Mouse (Mus musculus) megakaryocyte progenitor cell, adult 5-6 weeks (primary cell): Measurements from ENCODE around the gene Gm20388. TPM values are rescaled to one million over a fixed set of nuclear protein-coding genes. Genes with fewer than 3 reads are reported as not detected.

ENCODE experiments used
- ATAC-seq: replicated peaks from 2 replicates; pipeline ENCODE4 v1.8.0; 2016; ENCODE audit warnings: mild to moderate bottlenecking, moderate TSS enrichment, inconsistent platforms; ENCODE audit not compliant: poor library complexity
- total RNA-seq, 2 experiments: library from RNA; stranded (forward) in 1 of 2; stranded (reverse) in 1 of 2; fragments of 157-497, 149-512 nt in 1 of 2; fragments of 200-1000 nt in 1 of 2; gene quantifications; 2 replicates each; pipeline versions ENCODE4 v1.2.3 to v1.2.4; 2015 to 2017

Gm20388 gene
- total RNA-seq, 2 experiments from 2014 or later = 18.6 TPM; not detected in 1

- no peak for ATAC-seq
Measured at GRCm38 (mm10) chr8:119955333-119955732, 44.7 kb downstream of the Gm20388 start.

GRCm38 (mm10) chr8:119958076-119958475 lies 47.4 kb downstream of the Gm20388 start:
- ATAC-seq = no peak

GRCm38 (mm10) chr8:119960531-119961104 lies 50.0 kb downstream of the Gm20388 start:
- ATAC-seq = no peak

GRCm38 (mm10) chr8:119964859-119965258 lies 54.2 kb downstream of the Gm20388 start:
- no peak for ATAC-seq

- ATAC-seq = no peak
Measured at GRCm38 (mm10) chr8:119967435-119967834, 56.8 kb downstream of the Gm20388 start.

GRCm38 (mm10) chr8:119970169-119970568 lies 59.5 kb downstream of the Gm20388 start:
- ATAC-seq = no peak

GRCm38 (mm10) chr8:119972558-119972957 lies 61.9 kb downstream of the Gm20388 start:
- peak; percentile 88 for ATAC-seq

- peak; percentile 67 for ATAC-seq
Measured at GRCm38 (mm10) chr8:119978770-119979381, 68.2 kb downstream of the Gm20388 start.

- peak; percentile 42; the same call in 1 of the 2 replicates for ATAC-seq
Measured at GRCm38 (mm10) chr8:119981253-119981652, 70.6 kb downstream of the Gm20388 start.

- peak; percentile 83 for ATAC-seq
Measured at GRCm38 (mm10) chr8:119984085-119984484, 73.4 kb downstream of the Gm20388 start.

- ATAC-seq = no peak
Measured at GRCm38 (mm10) chr8:119986174-119986573, 75.5 kb downstream of the Gm20388 start.

- ATAC-seq = no peak
Measured at GRCm38 (mm10) chr8:119988087-119988486, 77.4 kb downstream of the Gm20388 start.

GRCm38 (mm10) chr8:119992249-119992648 lies 81.6 kb downstream of the Gm20388 start, which contains the start of gene Crispld2:
TSS of gene Crispld2 (plus strand) at chr8:119992438.
- peak; percentile 97 for ATAC-seq

GRCm38 (mm10) chr8:119994114-119994513 lies 83.5 kb downstream of the Gm20388 start:
- no peak for ATAC-seq

- no peak for ATAC-seq
Measured at GRCm38 (mm10) chr8:119994556-119994955, 83.9 kb downstream of the Gm20388 start.

- ATAC-seq = no peak
Measured at GRCm38 (mm10) chr8:119997266-119997665, 86.6 kb downstream of the Gm20388 start.

GRCm38 (mm10) chr8:120000461-120000860 lies 89.8 kb downstream of the Gm20388 start:
- no peak for ATAC-seq

GRCm38 (mm10) chr8:120001712-120002111 lies 91.1 kb downstream of the Gm20388 start:
- ATAC-seq = no peak

GRCm38 (mm10) chr8:120002348-120002747 lies 91.7 kb downstream of the Gm20388 start:
- no peak for ATAC-seq

GRCm38 (mm10) chr8:120004154-120004702 lies 93.6 kb downstream of the Gm20388 start:
- ATAC-seq = no peak

- ATAC-seq = no peak
Measured at GRCm38 (mm10) chr8:120004705-120005381, 94.2 kb downstream of the Gm20388 start.
